Mouse (Mus musculus) ES-Bruce4 (cell line): ENCODE measurements at regions not wholly inside any gene's neighbourhood (a gene's known extent, or its start where the extent isn't known, plus 50 kb on each side); places are given as distances from the start of the nearest gene placed in this dataset.

Experiments
- CTCF ChIP-seq: IDR thresholded peaks from one replicate; pipeline ENCODE4 v1.8.1; 2011; ENCODE audit warnings: low read depth, low read length
- EP300 ChIP-seq: IDR thresholded peaks from 2 replicates; pipeline ENCODE4 v1.6.1; 2011; ENCODE audit warnings: low read depth, low read length; ENCODE audit not compliant: insufficient read depth
- POLR2A ChIP-seq: IDR thresholded peaks from one replicate; pipeline ENCODE4 v1.8.1; 2011; ENCODE audit warnings: low read length; ENCODE audit not compliant: insufficient read depth

- no peak for TF ChIP-seq CTCF
- no peak for TF ChIP-seq EP300
- no peak for TF ChIP-seq POLR2A
These were observed 292.6 kb downstream of the Nkx6-1 start for GRCm38 (mm10) chr5:101372204-101372603.
